Mouse (Mus musculus) forebrain, embryonic 14.5 days (tissue): ENCODE measurements around the gene Commd8. TPM values are rescaled to one million over a fixed set of nuclear protein-coding genes. Genes with fewer than 3 reads are reported as not detected.

ENCODE experiments used
- ATAC-seq: fragments of 200-750 bp; cut with Nextera tagmentation; 2 replicates; pipeline ENCODE4 v1.8.0; 2017; ENCODE audit warnings: mild to moderate bottlenecking, moderate library complexity
- DNase-seq: peaks from one replicate; pipeline ENCODE4 v3.0.0-alpha.2; 2015; ENCODE audit warnings: low spot score
- H3K27ac ChIP-seq: fragments of 300-500 bp; sonication (generic); 2 replicates; pipeline ENCODE4 v1.5.1; 2014; ENCODE audit warnings: low read depth, mild to moderate bottlenecking, control low read depth, low read length, moderate library complexity
- H3K27me3 ChIP-seq: fragments of 300-500 bp; sonication (generic); replicated peaks from 2 replicates; pipeline ENCODE4 v1.6.1; 2014; ENCODE audit warnings: low read length, control low read depth, mixed read lengths; ENCODE audit not compliant: control insufficient read depth, insufficient read depth
- H3K36me3 ChIP-seq: fragments of 300-500 bp; sonication (generic); 2 replicates; pipeline ENCODE4 v1.6.1; 2014; ENCODE audit warnings: low read length, control low read depth; ENCODE audit not compliant: control insufficient read depth, insufficient read depth
- H3K4me1 ChIP-seq: fragments of 300-500 bp; sonication (generic); 2 replicates; pipeline ENCODE4 v1.6.1; 2014; ENCODE audit warnings: antibody characterized with exemption, low read length, control low read depth; ENCODE audit not compliant: control insufficient read depth, insufficient read depth
- H3K4me2 ChIP-seq: fragments of 300-500 bp; sonication (generic); 2 replicates; pipeline ENCODE4 v1.6.1; 2014; ENCODE audit warnings: mild to moderate bottlenecking, control low read depth, low read length
- H3K4me3 ChIP-seq: fragments of 300-500 bp; sonication (generic); 2 replicates; pipeline ENCODE4 v1.5.1; 2014; ENCODE audit warnings: low read depth, low read length, control low read depth
- H3K9ac ChIP-seq: fragments of 300-500 bp; sonication (generic); 2 replicates; pipeline ENCODE4 v1.6.1; 2014; ENCODE audit warnings: mild to moderate bottlenecking, low read length, control low read depth, moderate library complexity
- H3K9me3 ChIP-seq: fragments of 300-500 bp; sonication (generic); replicated peaks from 2 replicates; pipeline ENCODE4 v1.6.1; 2016; ENCODE audit warnings: low read length, control low read depth, mixed read lengths; ENCODE audit not compliant: control insufficient read depth
- WGBS: fragments of 180-500 bp; shearing (Covaris S2); extraction: QIAGEN DNeasy Blood & Tissue Kit; methylation state at CpG from one replicate; pipeline ENCODE4 v1.1.7; 2014; 5-methylcytosine and 5-hydroxymethylcytosine counted together
- polyA plus RNA-seq: library from polyadenylated mRNA; unstranded; fragments of >200 nt; fragmentation: Nextera tagmentation; extraction: Ambion mirVana; gene quantifications from 2 replicates; pipeline ENCODE4 v1.2.1, GENCODE M21; 2014

Commd8 gene
- polyA plus RNA-seq, 1 experiment from 2014 or later, result 161 TPM

DNA sequence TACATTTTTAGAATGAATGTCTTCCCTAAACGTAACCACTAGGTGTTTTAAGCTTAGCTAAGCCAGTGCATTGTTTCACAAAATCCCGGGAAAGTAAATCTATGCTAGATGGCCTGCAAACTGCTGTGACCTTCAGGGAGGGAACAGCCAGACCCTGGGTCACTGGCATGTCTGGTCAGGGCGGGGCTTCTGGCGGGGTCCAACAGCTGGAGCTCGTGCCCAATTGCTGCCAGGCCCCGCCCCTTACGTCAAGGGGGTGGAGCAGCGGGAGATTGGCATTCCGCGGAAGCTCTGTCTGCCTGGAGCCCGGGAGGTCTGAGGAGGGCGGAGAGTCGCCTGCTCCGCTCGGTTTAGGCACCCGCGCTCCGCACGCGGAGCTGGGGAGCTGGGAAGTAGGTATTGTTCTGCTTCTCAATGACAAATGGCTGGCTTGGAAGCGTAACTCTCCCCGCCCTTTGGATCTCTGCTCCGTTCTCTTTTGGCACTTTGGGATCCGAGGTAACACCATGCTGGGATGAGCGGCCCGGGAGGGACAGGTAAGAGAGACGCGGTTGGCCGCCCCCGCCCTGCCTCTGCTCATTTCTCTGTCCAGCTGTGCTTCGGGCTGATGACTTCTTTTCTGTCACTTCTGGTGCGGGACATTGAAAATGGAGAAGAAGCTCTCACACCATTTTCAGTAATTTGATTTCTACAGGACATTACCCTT, 35.2 kb upstream of the Commd8 start:
- WGBS, result under 1% methylated on average over 32 of the region's 32 CpGs
- ATAC-seq (peak; percentile 97), DNase-seq (peak; percentile 86)

GRCm38 (mm10) chr5:72202016-72202415, 34.0 kb upstream of the Commd8 start:
- no peak overlapping the region for H3K9ac ChIP-seq
- no peak overlapping the region for H3K27ac ChIP-seq
- no peaks in the 10 kb centered on the region for H3K36me3 ChIP-seq
- no peaks in the 10 kb centered on the region for H3K9me3 ChIP-seq
- no peak for ATAC-seq
- no peak for DNase-seq
- H3K4me1 ChIP-seq, result peaks cover 4% of the 10 kb centered on the region; the same call in 1 of the 2 replicates
- no peak overlapping the region for H3K4me3 ChIP-seq
- H3K4me2 ChIP-seq, result 0 out of 2 replicates have a peak overlapping the region, but pooled peaks have one; percentile 12
- no peaks in the 10 kb centered on the region for H3K27me3 ChIP-seq
- WGBS, result 41% methylated on average over 10 of the region's 10 CpGs

More for the DNA sequence above, 35.2 kb upstream of the Commd8 start:
- peak overlapping the region; percentile 57 for H3K4me3 ChIP-seq
- H3K27ac ChIP-seq, result no peak overlapping the region
- H3K4me2 ChIP-seq, result peak overlapping the region; percentile 88
- no peaks in the 10 kb centered on the region for H3K36me3 ChIP-seq
- H3K4me1 ChIP-seq, result peaks cover 4% of the 10 kb centered on the region; the same call in 1 of the 2 replicates
- no peaks in the 10 kb centered on the region for H3K9me3 ChIP-seq
- H3K27me3 ChIP-seq, result no peaks in the 10 kb centered on the region
- peak overlapping the region; percentile 66 for H3K9ac ChIP-seq

DNA sequence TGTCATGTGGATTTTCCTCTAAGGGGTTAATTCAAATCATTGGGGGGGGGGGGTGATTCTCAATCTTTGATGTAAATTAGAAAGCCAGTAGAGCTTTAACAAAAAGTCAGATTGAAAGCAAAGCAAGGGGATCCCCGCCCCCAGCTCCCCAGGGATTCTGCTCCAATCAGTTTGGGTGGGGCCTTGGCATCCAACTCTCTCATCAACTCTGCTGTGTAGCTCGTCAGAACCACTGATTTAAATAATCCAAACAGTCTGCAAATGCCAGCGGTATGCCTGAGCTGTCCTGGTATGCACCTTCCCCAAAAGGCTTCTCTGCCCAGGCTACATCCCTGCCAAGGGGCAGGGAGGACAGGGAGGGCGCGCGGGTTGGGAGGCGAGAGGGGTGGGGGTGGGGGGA, 33.6 kb upstream of the Commd8 start:
- no peaks in the 10 kb centered on the region for H3K9me3 ChIP-seq
- H3K4me3 ChIP-seq, result no peak overlapping the region
- DNase-seq (peak; percentile 24), ATAC-seq (no peak)
- H3K36me3 ChIP-seq, result no peaks in the 10 kb centered on the region
- H3K27me3 ChIP-seq, result no peaks in the 10 kb centered on the region
- 0 out of 2 replicates have a peak overlapping the region, but pooled peaks have one; percentile 32 for H3K9ac ChIP-seq
- H3K4me2 ChIP-seq, result 0 out of 2 replicates have a peak overlapping the region, but pooled peaks have one; percentile 12
- 16% methylated on average over 7 of the region's 7 CpGs for WGBS
- H3K27ac ChIP-seq, result no peak overlapping the region
- peaks cover 4% of the 10 kb centered on the region; the same call in 1 of the 2 replicates for H3K4me1 ChIP-seq

GRCm38 (mm10) chr5:72195442-72195841, 27.5 kb upstream of the Commd8 start:
- DNase-seq (no peak), ATAC-seq (no peak)
- no peak overlapping the region for H3K4me2 ChIP-seq
- no peaks in the 10 kb centered on the region for H3K36me3 ChIP-seq
- no peaks in the 10 kb centered on the region for H3K9me3 ChIP-seq
- WGBS, result 92% methylated on average over 1 of the region's 1 CpGs
- no peaks in the 10 kb centered on the region for H3K27me3 ChIP-seq
- no peak overlapping the region for H3K4me3 ChIP-seq
- no peak overlapping the region for H3K27ac ChIP-seq
- H3K4me1 ChIP-seq, result no peaks in the 10 kb centered on the region
- no peak overlapping the region for H3K9ac ChIP-seq

GRCm38 (mm10) chr5:72191932-72192331, 23.9 kb upstream of the Commd8 start:
- no peak for ATAC-seq
- Histone ChIP-seq H3K36me3 (no peaks in the 10 kb centered on the region), H3K4me2 (no peak overlapping the region), H3K4me1 (no peaks in the 10 kb centered on the region), H3K9ac (no peak overlapping the region), H3K27ac (no peak overlapping the region), H3K4me3 (no peak overlapping the region), H3K27me3 (no peaks in the 10 kb centered on the region), H3K9me3 (no peaks in the 10 kb centered on the region)
- WGBS, result 88% methylated on average over 5 of the region's 5 CpGs
- DNase-seq, result no peak

DNA sequence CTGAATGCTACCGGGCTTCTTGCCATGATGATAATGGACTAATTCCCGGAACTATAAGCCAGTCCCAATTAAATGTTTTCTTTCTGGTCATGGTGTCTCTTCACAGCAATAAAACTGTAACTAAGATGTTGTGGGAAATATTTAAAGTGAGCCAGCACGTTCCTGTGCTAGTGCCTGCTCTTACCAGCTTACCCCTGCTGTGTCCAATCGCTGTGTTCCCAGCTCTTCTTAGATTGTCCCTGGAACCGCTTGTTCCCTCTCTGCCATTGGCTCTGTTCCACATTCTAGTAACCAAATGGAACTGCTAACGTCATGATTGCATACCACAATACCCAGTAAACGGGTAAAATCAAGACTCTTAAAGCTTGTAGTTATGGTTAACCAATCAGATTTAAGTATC, 23.2 kb upstream of the Commd8 start:
- WGBS, result 73% methylated on average over 7 of the region's 7 CpGs
- Histone ChIP-seq H3K36me3 (no peaks in the 10 kb centered on the region), H3K4me1 (no peaks in the 10 kb centered on the region), H3K9me3 (no peaks in the 10 kb centered on the region), H3K27ac (no peak overlapping the region), H3K4me3 (no peak overlapping the region), H3K4me2 (no peak overlapping the region), H3K27me3 (no peaks in the 10 kb centered on the region), H3K9ac (no peak overlapping the region)
- DNase-seq (no peak), ATAC-seq (no peak)

DNA sequence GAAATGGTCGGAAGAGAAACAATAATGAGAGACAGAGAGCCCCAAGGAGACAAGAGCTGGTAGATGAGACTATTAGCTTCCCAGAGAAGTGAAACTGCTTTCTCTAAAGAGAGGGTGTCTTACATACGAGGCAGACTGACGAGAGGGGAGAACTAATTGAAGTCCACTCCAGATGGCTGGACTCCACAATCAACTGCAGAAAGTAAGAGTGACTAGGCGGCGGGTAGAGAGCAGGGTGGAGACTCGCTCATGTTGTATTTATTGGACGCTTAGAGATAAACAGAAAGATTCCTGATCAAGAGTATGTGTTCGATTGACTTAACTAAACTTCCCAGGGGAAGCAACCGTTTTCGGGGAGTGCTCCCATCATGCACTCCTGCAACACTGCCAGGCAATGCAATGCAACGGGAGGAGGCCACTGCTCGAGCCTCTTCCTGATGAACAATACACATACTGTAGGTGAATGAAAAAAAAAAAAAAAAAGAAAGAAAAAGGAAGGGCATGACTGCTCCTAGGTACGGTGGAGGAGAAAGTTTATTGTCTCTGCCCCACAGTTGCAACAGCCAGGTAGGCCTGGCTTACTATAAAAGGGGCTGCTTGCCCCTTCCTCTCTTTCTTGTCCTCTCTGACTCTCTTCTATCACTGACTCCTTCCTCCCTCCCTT, 16.6 kb upstream of the Commd8 start:
- Histone ChIP-seq H3K4me3 (no peak overlapping the region), H3K9ac (no peak overlapping the region), H3K4me1 (no peaks in the 10 kb centered on the region), H3K27me3 (no peaks in the 10 kb centered on the region), H3K36me3 (no peaks in the 10 kb centered on the region), H3K4me2 (no peak overlapping the region), H3K27ac (no peak overlapping the region), H3K9me3 (no peaks in the 10 kb centered on the region)
- ATAC-seq (no peak), DNase-seq (no peak)
- WGBS, result 87% methylated on average over 13 of the region's 13 CpGs

- H3K9ac ChIP-seq, result no peak overlapping the region
- no peak for ATAC-seq
- no peak overlapping the region for H3K4me2 ChIP-seq
- H3K27me3 ChIP-seq, result no peaks in the 10 kb centered on the region
- H3K9me3 ChIP-seq, result no peaks in the 10 kb centered on the region
- no peaks in the 10 kb centered on the region for H3K4me1 ChIP-seq
- H3K4me3 ChIP-seq, result no peak overlapping the region
- DNase-seq, result no peak
- no peak overlapping the region for H3K27ac ChIP-seq
- H3K36me3 ChIP-seq, result no peaks in the 10 kb centered on the region
- WGBS, result 86% methylated on average over 6 of the region's 6 CpGs
These were observed 15.9 kb upstream of the Commd8 start for GRCm38 (mm10) chr5:72183929-72184328.

- Histone ChIP-seq H3K27ac (no peak overlapping the region), H3K9me3 (no peaks in the 10 kb centered on the region), H3K9ac (no peak overlapping the region), H3K27me3 (no peaks in the 10 kb centered on the region), H3K4me3 (no peak overlapping the region), H3K4me1 (no peaks in the 10 kb centered on the region), H3K4me2 (no peak overlapping the region), H3K36me3 (no peaks in the 10 kb centered on the region)
- ATAC-seq (no peak), DNase-seq (no peak)
- 89% methylated on average over 4 of the region's 4 CpGs for WGBS
These were observed 14.8 kb upstream of the Commd8 start for GRCm38 (mm10) chr5:72182804-72183203.
